Mouse (Mus musculus) limb, embryonic 14.5 days (tissue): ENCODE measurements around the gene Copa. TPM values are rescaled to one million over a fixed set of nuclear protein-coding genes. Genes with fewer than 3 reads are reported as not detected.

Source experiments
- ATAC-seq: fragments of 200-750 bp; cut with Nextera tagmentation; 2 replicates; pipeline ENCODE4 v1.8.0; 2017; ENCODE audit warnings: low read depth, moderate number of reproducible peaks, moderate TSS enrichment; ENCODE audit not compliant: low FRiP score
- DNase-seq: peaks from one replicate; pipeline ENCODE4 v3.0.0-alpha.2; 2015; ENCODE audit warnings: low spot score
- H3K27ac ChIP-seq: fragments of 300-500 bp; sonication (generic); replicated peaks from 2 replicates; pipeline ENCODE4 v1.5.1; 2014; ENCODE audit warnings: low read depth, mild to moderate bottlenecking, low read length, moderate library complexity, mixed read lengths
- H3K27me3 ChIP-seq: fragments of 300-500 bp; sonication (generic); 2 replicates; pipeline ENCODE4 v1.6.1; 2014; ENCODE audit warnings: low read length, mixed read lengths; ENCODE audit not compliant: control insufficient read depth, insufficient read depth
- H3K36me3 ChIP-seq: fragments of 300-500 bp; sonication (generic); 2 replicates; pipeline ENCODE4 v1.6.1; 2014; ENCODE audit warnings: mild to moderate bottlenecking, low read length, moderate library complexity, mixed read lengths; ENCODE audit not compliant: control insufficient read depth, insufficient read depth
- H3K4me1 ChIP-seq: fragments of 300-500 bp; sonication (generic); 2 replicates; pipeline ENCODE4 v1.6.1; 2014; ENCODE audit warnings: antibody characterized with exemption, low read length, mixed read lengths; ENCODE audit not compliant: control insufficient read depth, insufficient read depth
- H3K4me2 ChIP-seq: fragments of 300-500 bp; sonication (generic); replicated peaks from 2 replicates; pipeline ENCODE4 v1.6.1; 2014; ENCODE audit warnings: low read depth, mild to moderate bottlenecking, low read length, moderate library complexity; ENCODE audit not compliant: severe bottlenecking
- H3K4me3 ChIP-seq: fragments of 300-500 bp; sonication (generic); replicated peaks from 2 replicates; pipeline ENCODE4 v1.5.1; 2014; ENCODE audit warnings: low read length
- H3K9ac ChIP-seq: fragments of 300-500 bp; sonication (generic); 2 replicates; pipeline ENCODE4 v1.6.1; 2014; ENCODE audit warnings: mild to moderate bottlenecking, low read depth, low read length, moderate library complexity; ENCODE audit not compliant: severe bottlenecking
- H3K9me3 ChIP-seq: fragments of 300-500 bp; sonication (generic); 2 replicates; pipeline ENCODE4 v1.6.1; 2016; ENCODE audit warnings: low read length; ENCODE audit not compliant: control insufficient read depth
- POLR2A ChIP-seq: fragments of 200-500 bp; IDR thresholded peaks from 2 replicates; pipeline ENCODE4 v1.8.0; 2012; ENCODE audit warnings: inconsistent platforms, mild to moderate bottlenecking, moderate library complexity, borderline replicate concordance; ENCODE audit not compliant: insufficient read depth, insufficient read length; ENCODE audit errors: extremely low read depth
- WGBS: fragments of 180-500 bp; shearing (Covaris S2); extraction: QIAGEN DNeasy Blood & Tissue Kit; methylation state at CpG from one replicate; pipeline ENCODE4 v1.1.7; 2014; 5-methylcytosine and 5-hydroxymethylcytosine counted together
- polyA plus RNA-seq, 2 experiments: library from polyadenylated mRNA; depleted of rRNA in 1 of 2; stranded (reverse) in 1 of 2; unstranded in 1 of 2; fragments of >200 nt; fragmentation: Nextera tagmentation in 1 of 2; extraction: Ambion mirVana in 1 of 2; gene quantifications; 2 replicates each; pipeline versions ENCODE4 v1.2.1 to v1.2.3; 2012 to 2014

The Copa gene
- polyA plus RNA-seq, 2 experiments, result 191 to 230 TPM

- TF ChIP-seq POLR2A, result no peak
- no peak overlapping the region for H3K27ac ChIP-seq
- WGBS, result 14% methylated on average over 10 of the region's 10 CpGs
- ATAC-seq (no peak), DNase-seq (no peak)
- no peak overlapping the region for H3K4me3 ChIP-seq
- no peak overlapping the region for H3K4me2 ChIP-seq
- H3K4me1 ChIP-seq, result peaks cover 10% of the 10 kb centered on the region; the same call in 1 of the 2 replicates
- no peaks in the 10 kb centered on the region for H3K9me3 ChIP-seq
- H3K27me3 ChIP-seq, result peaks cover 43% of the 10 kb centered on the region
- H3K9ac ChIP-seq, result no peak overlapping the region
- H3K36me3 ChIP-seq, result no peaks in the 10 kb centered on the region
Observed at GRCm38 (mm10) chr1:172052766-172053279, 29.5 kb upstream of the Copa start.

GRCm38 (mm10) chr1:172053541-172054440 is 28.5 kb upstream of the Copa start:
- WGBS, result 2% methylated on average over 35 of the region's 42 CpGs
- TF ChIP-seq POLR2A, result no peak
- Histone ChIP-seq H3K36me3 (no peaks in the 10 kb centered on the region), H3K9me3 (no peaks in the 10 kb centered on the region), H3K27me3 (peaks cover 43% of the 10 kb centered on the region), H3K27ac (no peak overlapping the region), H3K4me2 (peak overlapping the region; percentile 63), H3K9ac (peak overlapping the region; percentile 50), H3K4me1 (peaks cover 10% of the 10 kb centered on the region; the same call in 1 of the 2 replicates), H3K4me3 (peak overlapping the region; percentile 36)
- DNase-seq (no peak), ATAC-seq (no peak)

- Histone ChIP-seq H3K27ac (no peak overlapping the region), H3K4me3 (no peak overlapping the region), H3K4me2 (no peak overlapping the region), H3K9me3 (no peaks in the 10 kb centered on the region), H3K4me1 (peaks cover 10% of the 10 kb centered on the region; the same call in 1 of the 2 replicates), H3K27me3 (peaks cover 43% of the 10 kb centered on the region), H3K9ac (no peak overlapping the region), H3K36me3 (no peaks in the 10 kb centered on the region)
- 69% methylated on average over 4 of the region's 4 CpGs for WGBS
- no peak for DNase-seq
- no peak for ATAC-seq
- TF ChIP-seq POLR2A, result no peak
Observed at GRCm38 (mm10) chr1:172056251-172056650, 26.1 kb upstream of the Copa start.

GRCm38 (mm10) chr1:172057491-172057921 is 24.8 kb upstream of the Copa start, which contains the start of gene Nhlh1:
Nhlh1 (minus strand) TSS chr1:172057573.
- Histone ChIP-seq H3K4me2 (no peak within 1 kb of the TSS), H3K4me3 (no peak within 1 kb of the TSS), H3K4me1 (peaks cover 10% of the 10 kb centered on the region; the same call in 1 of the 2 replicates), H3K9me3 (no peaks in the 10 kb centered on the region), H3K27ac (no peak within 1 kb of the TSS), H3K27me3 (peaks cover 36% of the 10 kb centered on the region), H3K9ac (no peak within 1 kb of the TSS), H3K36me3 (no peaks in the 10 kb centered on the region)
- WGBS, result 37% methylated on average over 2 of the region's 2 CpGs
- TF ChIP-seq POLR2A, result no peak
- ATAC-seq (peak; percentile 45; the same call in 1 of the 2 replicates), DNase-seq (no peak)

GRCm38 (mm10) chr1:172058321-172058720 is 24.0 kb upstream of the Copa start:
- Histone ChIP-seq H3K4me1 (peaks cover 8% of the 10 kb centered on the region; the same call in 1 of the 2 replicates), H3K27me3 (peaks cover 28% of the 10 kb centered on the region)
- WGBS, result 56% methylated on average over 6 of the region's 6 CpGs

More at GRCm38 (mm10) chr1:172058321-172058720, 24.0 kb upstream of the Copa start:
- no peak for TF ChIP-seq POLR2A
- Histone ChIP-seq H3K27ac (no peak overlapping the region), H3K4me3 (no peak overlapping the region), H3K9ac (no peak overlapping the region), H3K36me3 (no peaks in the 10 kb centered on the region), H3K4me2 (no peak overlapping the region), H3K9me3 (no peaks in the 10 kb centered on the region)
- no peak for ATAC-seq
- no peak for DNase-seq
